Mouse (Mus musculus) stomach, embryonic 15.5 days (tissue): ENCODE data around the gene Zfp712. TPM values are rescaled to one million over a fixed set of nuclear protein-coding genes. Genes with fewer than 3 reads are reported as not detected.

Experiments used
- ATAC-seq: fragments of 200-750 bp; cut with Nextera tagmentation; 2 replicates; pipeline ENCODE4 v1.8.0; 2017; ENCODE audit warnings: low read depth, moderate number of reproducible peaks, moderate TSS enrichment; ENCODE audit not compliant: insufficient read depth, low FRiP score
- H3K27ac ChIP-seq: fragments of 300-500 bp; sonication (generic); 2 replicates; pipeline ENCODE4 v1.5.1; 2015; ENCODE audit warnings: mild to moderate bottlenecking, inconsistent platforms
- H3K27me3 ChIP-seq: fragments of 300-500 bp; sonication (generic); replicated peaks from 2 replicates; pipeline ENCODE4 v1.6.1; 2015; ENCODE audit warnings: inconsistent platforms
- H3K36me3 ChIP-seq: fragments of 300-500 bp; sonication (generic); 2 replicates; pipeline ENCODE4 v1.6.1; 2015; ENCODE audit warnings: inconsistent platforms
- H3K4me1 ChIP-seq: fragments of 300-500 bp; sonication (generic); 2 replicates; pipeline ENCODE4 v1.6.1; 2015; ENCODE audit warnings: inconsistent platforms
- H3K4me2 ChIP-seq: fragments of 300-500 bp; sonication (generic); 2 replicates; pipeline ENCODE4 v1.6.1; 2015; ENCODE audit warnings: mild to moderate bottlenecking, inconsistent platforms
- H3K4me3 ChIP-seq: fragments of 300-500 bp; sonication (generic); replicated peaks from 2 replicates; pipeline ENCODE4 v1.5.1; 2015; ENCODE audit warnings: inconsistent platforms
- H3K9ac ChIP-seq: fragments of 300-500 bp; sonication (generic); 2 replicates; pipeline ENCODE4 v1.6.1; 2015; ENCODE audit warnings: inconsistent platforms
- H3K9me3 ChIP-seq: fragments of 300-500 bp; sonication (generic); 2 replicates; pipeline ENCODE4 v1.6.1; 2016; ENCODE audit warnings: inconsistent platforms
- WGBS: fragments of 180-500 bp; shearing (Covaris S2); methylation state at CpG from one replicate; pipeline ENCODE4 v1.1.7; 2015; 5-methylcytosine and 5-hydroxymethylcytosine counted together
- polyA plus RNA-seq: library from polyadenylated mRNA; unstranded; fragments of >200 nt; fragmentation: Nextera tagmentation; extraction: Ambion mirVana; gene quantifications from 2 replicates; pipeline ENCODE4 v1.2.1, GENCODE M21; 2015

Gene Zfp712
- polyA plus RNA-seq, 1 experiment from 2014 or later, result 3.3 TPM

DNA sequence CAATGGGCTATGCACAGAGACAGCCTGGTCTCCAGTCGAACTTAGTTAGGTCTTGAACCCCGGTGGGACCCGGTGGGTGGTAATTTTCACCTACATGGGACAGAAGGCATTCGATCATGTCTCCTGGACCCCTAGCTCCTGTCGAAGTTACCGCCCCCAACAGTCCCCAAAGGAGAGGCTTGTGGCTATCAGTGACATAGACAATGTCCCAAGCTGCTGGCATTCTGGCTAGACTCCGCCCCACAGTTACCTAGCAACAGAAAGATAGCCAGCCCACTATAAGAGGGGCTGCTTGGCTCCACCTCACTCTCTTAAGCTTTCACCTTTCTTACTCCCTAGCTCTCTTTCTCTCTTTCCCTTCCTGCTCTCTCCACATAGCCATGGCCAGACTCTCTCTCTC is 1.5 kb upstream of the Zfp712 start:
- H3K27ac ChIP-seq, result no peak overlapping the region
- no peak overlapping the region for H3K4me2 ChIP-seq
- no peaks in the 10 kb centered on the region for H3K9me3 ChIP-seq
- no peaks in the 10 kb centered on the region for H3K36me3 ChIP-seq
- ATAC-seq, result no peak
- 50% methylated on average over 7 of the region's 7 CpGs for WGBS
- no peak overlapping the region for H3K9ac ChIP-seq
- no peaks in the 10 kb centered on the region for H3K27me3 ChIP-seq
- H3K4me3 ChIP-seq, result no peak overlapping the region
- peaks cover 4% of the 10 kb centered on the region; the same call in 1 of the 2 replicates for H3K4me1 ChIP-seq

DNA sequence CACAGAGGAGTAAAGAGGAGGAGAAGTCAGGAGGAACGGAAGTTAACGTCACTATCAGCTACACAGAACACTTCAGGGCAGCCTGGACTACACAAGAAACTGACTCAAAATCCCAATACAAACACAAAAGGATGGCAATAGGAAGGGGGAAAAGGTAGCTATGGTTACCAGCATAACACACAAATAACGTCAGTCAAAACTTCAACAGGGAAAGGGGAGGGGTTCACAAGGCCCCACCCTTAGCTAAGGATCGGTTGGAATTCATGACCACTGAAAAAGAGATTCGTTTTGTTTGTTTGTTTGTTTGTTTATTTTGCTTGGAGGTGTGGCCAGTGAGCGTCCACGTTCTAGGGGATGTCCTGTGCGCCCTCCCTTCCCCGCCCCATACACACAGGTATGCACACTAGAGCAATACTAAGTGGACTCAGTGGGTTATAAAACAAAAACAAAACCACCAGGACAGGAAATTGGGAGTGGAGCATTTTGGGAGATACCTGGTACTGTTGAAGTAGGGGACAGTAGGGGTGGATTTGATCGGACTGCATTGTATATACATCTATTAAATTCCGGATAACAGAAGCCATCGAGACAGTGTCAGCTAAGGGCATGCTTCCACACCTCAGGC is 697 bp downstream of the Zfp712 start:
- H3K36me3 ChIP-seq, result no peaks in the 10 kb centered on the region
- 4% methylated on average over 12 of the region's 12 CpGs for WGBS

More for the DNA sequence above, 697 bp downstream of the Zfp712 start:
- H3K4me3 ChIP-seq, result peak overlapping the region; percentile 60
- no peaks in the 10 kb centered on the region for H3K27me3 ChIP-seq
- H3K9ac ChIP-seq, result peak overlapping the region; percentile 26; the same call in 1 of the 2 replicates
- H3K9me3 ChIP-seq, result no peaks in the 10 kb centered on the region
- peak overlapping the region; percentile 93 for H3K27ac ChIP-seq
- peak overlapping the region; percentile 69 for H3K4me2 ChIP-seq
- ATAC-seq, result no peak; the same call in none of the 2 replicates
- peaks cover 4% of the 10 kb centered on the region; the same call in 1 of the 2 replicates for H3K4me1 ChIP-seq

Other genes with a start within 250 kb of the Zfp712 start
- 1.7 and 1.9 TPM in 2 replicates for gene Gm10767, start 156.3 kb downstream of the Zfp712 start, polyA plus RNA-seq
- 3.7 and 4.5 TPM in 2 replicates for gene Zfp708, start 36.8 kb upstream of the Zfp712 start, polyA plus RNA-seq
- gene Gm28557, start 47.4 kb upstream of the Zfp712 start, polyA plus RNA-seq, result 3.1 and 3.2 TPM in 2 replicates
- 0.28 and 0.41 TPM in 2 replicates for gene Rslcan18, start 55.1 kb upstream of the Zfp712 start, polyA plus RNA-seq
- 1.9 and 2.2 TPM in 2 replicates for gene Zfp759, start 60.5 kb upstream of the Zfp712 start, polyA plus RNA-seq
- gene Rsl1, start 112.0 kb upstream of the Zfp712 start, polyA plus RNA-seq, result 6.5 and 9.6 TPM in 2 replicates
- 2.1 and 2.3 TPM in 2 replicates for gene Zfp455, start 133.3 kb upstream of the Zfp712 start, polyA plus RNA-seq
- 1.8 and 1.9 TPM in 2 replicates for gene Zfp458, start 217.3 kb upstream of the Zfp712 start, polyA plus RNA-seq
- 0.77 and 0.94 TPM in 2 replicates for gene Zfp457, start 245.3 kb upstream of the Zfp712 start, polyA plus RNA-seq